Comparison of ENCODE assay signal across 25 mouse cellular contexts in genomic region chr16:65015241-65015640, GRCm38 (mm10).
"Had no signal": no experiment of that assay in that cellular context is flagged by ENCODE, and none has a peak within 500 bp of the region (broad histone marks: within the 10 kb centered on the region; RNA-seq: fewer than 3 reads in every experiment).

No protein-coding gene starts in this region.

- H3K9me3 ChIP-seq: embryonic facial prominence, embryonic 10.5 days; embryonic facial prominence, embryonic 12.5 days; embryonic facial prominence, embryonic 13.5 days; embryonic facial prominence, embryonic 15.5 days; forebrain, embryonic 12.5 days; forebrain, embryonic 13.5 days; forebrain, embryonic 15.5 days; heart, embryonic 10.5 days had no signal

- H3K4me1 ChIP-seq: embryonic facial prominence, embryonic 10.5 days; embryonic facial prominence, embryonic 12.5 days; embryonic facial prominence, embryonic 13.5 days; embryonic facial prominence, embryonic 15.5 days; forebrain, embryonic 12.5 days; forebrain, embryonic 13.5 days; forebrain, embryonic 15.5 days; heart, embryonic 10.5 days had no signal

- DNase-seq: cerebellum, adult 9-10 months; cerebellum, adult 9-11 months; cerebellum, postnatal 10 days; cerebellum, postnatal 14 days; cerebellum, postnatal 25 days; cerebellum, postnatal 36 days; embryo, embryonic 11 days; forebrain, postnatal 0 days; gastrocnemius, adult 2 months; gastrocnemius, postnatal 10 days; gastrocnemius, postnatal 14 days; gastrocnemius, postnatal 25 days; gastrocnemius, postnatal 36 days; heart, adult 11 months; heart, adult 18-20 months; heart, adult 2 months had no signal

- H3K27ac ChIP-seq: embryonic facial prominence, embryonic 10.5 days; embryonic facial prominence, embryonic 12.5 days; embryonic facial prominence, embryonic 13.5 days; embryonic facial prominence, embryonic 15.5 days; forebrain, embryonic 12.5 days; forebrain, embryonic 13.5 days; forebrain, embryonic 15.5 days; gastrocnemius, adult 2 months; heart, adult 2 months; heart, embryonic 10.5 days had no signal

- H3K36me3 ChIP-seq: embryonic facial prominence, embryonic 10.5 days; embryonic facial prominence, embryonic 12.5 days; embryonic facial prominence, embryonic 13.5 days; embryonic facial prominence, embryonic 15.5 days; forebrain, embryonic 12.5 days; forebrain, embryonic 15.5 days; heart, embryonic 10.5 days had no signal

- H3K27me3 ChIP-seq: embryonic facial prominence, embryonic 12.5 days; embryonic facial prominence, embryonic 13.5 days; embryonic facial prominence, embryonic 15.5 days; forebrain, embryonic 12.5 days; forebrain, embryonic 13.5 days; forebrain, embryonic 15.5 days had no signal

- H3K4me3 ChIP-seq: embryonic facial prominence, embryonic 10.5 days; embryonic facial prominence, embryonic 12.5 days; embryonic facial prominence, embryonic 13.5 days; embryonic facial prominence, embryonic 15.5 days; erythroblast, embryonic 14.5 days; forebrain, embryonic 12.5 days; forebrain, embryonic 13.5 days; forebrain, embryonic 15.5 days; gastrocnemius, adult 2 months; heart, adult 2 months; heart, embryonic 10.5 days had no signal
